In the genomic region with DNA sequence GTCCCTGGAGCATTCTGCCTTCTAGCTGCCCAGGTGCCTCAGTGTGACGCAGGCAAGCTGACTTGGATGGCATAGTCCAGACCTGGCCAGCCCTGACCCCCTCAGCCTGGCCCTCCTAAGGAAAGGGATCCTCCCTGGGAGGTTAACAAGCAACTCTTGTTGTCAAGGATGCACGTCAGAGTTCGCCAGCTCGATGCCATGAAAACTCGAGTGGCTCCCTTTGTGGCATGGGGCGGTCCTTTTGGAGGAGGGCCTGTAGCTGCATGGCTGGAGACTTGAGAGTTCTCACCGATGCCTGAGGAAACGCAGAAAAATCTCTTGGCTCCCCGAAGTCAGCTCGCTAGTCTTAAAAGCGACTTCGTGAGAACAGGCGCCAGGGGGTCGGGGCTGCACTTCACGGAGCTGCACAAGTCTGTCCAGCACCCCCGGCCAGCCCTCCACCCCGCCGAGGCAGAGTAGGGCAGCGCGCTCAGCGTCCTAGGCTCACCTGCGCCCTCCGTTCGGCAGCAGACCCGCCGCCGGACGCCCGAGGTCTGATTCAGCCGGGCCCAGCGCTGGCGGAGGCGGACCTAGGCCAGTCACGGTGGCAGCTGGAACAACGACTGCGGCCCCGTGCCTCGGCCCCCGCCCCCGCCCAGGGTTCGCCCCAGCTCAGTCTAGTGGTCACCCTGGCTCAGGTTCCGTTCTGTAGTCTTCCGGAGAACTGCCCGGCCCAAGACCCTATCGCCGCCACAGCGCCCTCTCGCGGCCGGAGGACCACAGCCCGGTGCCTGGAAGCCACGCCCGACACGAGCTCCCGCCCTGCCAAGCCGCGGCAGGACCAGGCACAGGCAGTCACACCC, we compare ENCODE assay signal across 8 mouse cellular contexts. TPM values are rescaled to one million over a fixed set of nuclear protein-coding genes. Genes with fewer than 3 reads are reported as not detected.
DNase-seq lines count a peak whose midpoint lies in the region; ATAC-seq and TF ChIP-seq lines count a peak whose summit lies in the region.

Gene Inpp5e (minus strand): TSS at position 689 of the 842 bp plus-strand sequence.

- ATAC-seq in forebrain, embryonic 12.5 days (ENCODE audit: low FRiP score) = peak; percentile 96
- ATAC-seq in heart, postnatal 0 days (ENCODE audit: insufficient read depth, low read depth) = peak; percentile 93
- peak; percentile 96 for ATAC-seq in liver, embryonic 16.5 days (ENCODE audit: low read depth)
- ATAC-seq in neural tube, embryonic 13.5 days (ENCODE audit: low read depth) = peak; percentile 97

- peaks cover 10 to 41% of the 10 kb centered on the region in 2 experiments for H3K4me1 ChIP-seq in CH12.LX (ENCODE audit: control insufficient read depth in 1 of 2, insufficient read depth in 2 of 2)
- H3K4me1 ChIP-seq in forebrain, embryonic 12.5 days = peaks cover 40% of the 10 kb centered on the region
- peaks cover 22% of the 10 kb centered on the region for H3K4me1 ChIP-seq in heart, postnatal 0 days (ENCODE audit: control insufficient read depth, insufficient read depth)
- H3K4me1 ChIP-seq in liver, embryonic 16.5 days (ENCODE audit: control insufficient read depth, low read depth, low read length) = peaks cover 23% of the 10 kb centered on the region
- peaks cover 46% of the 10 kb centered on the region for H3K4me1 ChIP-seq in neural tube, embryonic 13.5 days (replicated peaks)
- peaks cover 12% of the 10 kb centered on the region for H3K4me1 ChIP-seq in testis, adult 2 months (ENCODE audit: control insufficient read depth, insufficient read depth, low read length)

- peak; percentile 3 for TF ChIP-seq RAD21 in CH12.LX (IDR thresholded peaks at IDR 0.05; ENCODE audit: low read depth, low read length)

- DNase-seq in CH12.LX (ENCODE audit: extremely low read depth) = peak; percentile 89
- DNase-seq in c-Kit-positive CD71-positive TER-119-negative erythroid progenitor cells, embryonic 14.5 days (ENCODE audit: low read depth) = peak; percentile 92
- DNase-seq in heart, postnatal 0 days (ENCODE audit: low spot score) = peak; percentile 90
- peak; percentile 99 for DNase-seq in kidney, postnatal 4 days

- peak in 1 of 2 experiments; percentile 88; a peak in 2 of 4 replicates for TF ChIP-seq CTCF in CH12.LX (conservative IDR thresholded peaks at IDR 0.05 in 1 of 2, IDR thresholded peaks at IDR 0.05 in 1 of 2; ENCODE audit: low read depth in 2 of 2, low read length in 2 of 2)
- TF ChIP-seq CTCF in heart, postnatal 0 days (IDR thresholded peaks at IDR 0.05; ENCODE audit: low read depth) = peak; percentile 96
- TF ChIP-seq CTCF in testis, adult 2 months (IDR thresholded peaks at IDR 0.05; ENCODE audit: control insufficient read depth, insufficient read depth, insufficient replicate concordance, low read depth, low read length) = peak; percentile 95

- H3K27ac ChIP-seq in CH12.LX (ENCODE audit: insufficient read depth, low read depth) = no peak within 1 kb of the TSS
- peak within 1 kb of the TSS; percentile 66; the same call in 1 of the 2 replicates for H3K27ac ChIP-seq in forebrain, embryonic 12.5 days
- H3K27ac ChIP-seq in heart, postnatal 0 days (ENCODE audit: low read depth) = peak within 1 kb of the TSS; percentile 69
- peak within 1 kb of the TSS; percentile 57 for H3K27ac ChIP-seq in liver, embryonic 16.5 days (ENCODE audit: low read length)
- H3K27ac ChIP-seq in neural tube, embryonic 13.5 days (replicated peaks) = peak within 1 kb of the TSS; percentile 77
- peak within 1 kb of the TSS; percentile 2 for H3K27ac ChIP-seq in testis, adult 2 months (ENCODE audit: control insufficient read depth, insufficient read depth, low read depth, low read length)

- in situ Hi-C loops in CH12.LX (cut with MboI; ENCODE audit: low pct_ligation_motif_present, low pct_unique_long_range_greater_than_20kb, low sequenced_read_pairs) = loop anchor here (5.0 kb wide), 1 partner anchor 56 kb away; the partner anchor contains the start of gene Dnlz

- TF ChIP-seq EP300 in CH12.LX (IDR thresholded peaks at IDR 0.05; ENCODE audit: low read length) = no peak
- TF ChIP-seq EP300 in heart, postnatal 0 days (IDR thresholded peaks at IDR 0.05; ENCODE audit: low read depth) = peak; percentile 88

- dilution Hi-C loops in CH12.LX (cut with MboI; ENCODE audit: extremely low pct_ligation_motif_present, extremely low pct_unique_long_range_greater_than_20kb, low sequenced_read_pairs) = no loop called here

- peak within 1 kb of the TSS; percentile 74 for H3K9ac ChIP-seq in CH12.LX (ENCODE audit: insufficient read depth, low read depth)
- peak within 1 kb of the TSS; percentile 93 for H3K9ac ChIP-seq in forebrain, embryonic 12.5 days
- H3K9ac ChIP-seq in heart, postnatal 0 days (replicated peaks; ENCODE audit: low read depth, low read length) = peak within 1 kb of the TSS; percentile 83
- H3K9ac ChIP-seq in liver, embryonic 16.5 days (ENCODE audit: low read depth, low read length) = peak within 1 kb of the TSS; percentile 82
- peak within 1 kb of the TSS; percentile 93 for H3K9ac ChIP-seq in neural tube, embryonic 13.5 days

- no peaks in the 10 kb centered on the region for H3K79me2 ChIP-seq in CH12.LX (replicated peaks; ENCODE audit: control insufficient read depth, extremely low read depth, insufficient read depth, poor library complexity, severe bottlenecking)

- no peaks in the 10 kb centered on the region for H3K9me3 ChIP-seq in CH12.LX (replicated peaks; ENCODE audit: low read length)
- no peaks in the 10 kb centered on the region for H3K9me3 ChIP-seq in forebrain, embryonic 12.5 days
- H3K9me3 ChIP-seq in heart, postnatal 0 days (replicated peaks; ENCODE audit: control insufficient read depth, low read length) = no peaks in the 10 kb centered on the region
- H3K9me3 ChIP-seq in liver, embryonic 16.5 days (replicated peaks; ENCODE audit: control insufficient read depth, low read length) = no peaks in the 10 kb centered on the region
- no peaks in the 10 kb centered on the region for H3K9me3 ChIP-seq in neural tube, embryonic 13.5 days

- peak within 1 kb of the TSS; percentile 58 for H3K4me2 ChIP-seq in CH12.LX (ENCODE audit: insufficient read depth, low read depth, poor library complexity, severe bottlenecking)
- peak within 1 kb of the TSS; percentile 94 for H3K4me2 ChIP-seq in forebrain, embryonic 12.5 days
- peak within 1 kb of the TSS; percentile 80 for H3K4me2 ChIP-seq in heart, postnatal 0 days (ENCODE audit: low read depth, low read length)
- H3K4me2 ChIP-seq in liver, embryonic 16.5 days (ENCODE audit: low read depth, low read length) = peak within 1 kb of the TSS; percentile 89
- H3K4me2 ChIP-seq in neural tube, embryonic 13.5 days = peak within 1 kb of the TSS; percentile 99

- no peaks in the 10 kb centered on the region for H3K27me3 ChIP-seq in CH12.LX (replicated peaks)
- no peaks in the 10 kb centered on the region for H3K27me3 ChIP-seq in forebrain, embryonic 12.5 days
- H3K27me3 ChIP-seq in heart, postnatal 0 days (ENCODE audit: control insufficient read depth, insufficient read depth, low read length) = no peaks in the 10 kb centered on the region
- no peaks in the 10 kb centered on the region for H3K27me3 ChIP-seq in liver, embryonic 16.5 days (ENCODE audit: control insufficient read depth, insufficient read depth, low read depth, low read length)
- no peaks in the 10 kb centered on the region for H3K27me3 ChIP-seq in neural tube, embryonic 13.5 days
- H3K27me3 ChIP-seq in testis, adult 2 months (ENCODE audit: control insufficient read depth, insufficient read depth, low read length) = no peaks in the 10 kb centered on the region

- under 1% methylated on average over 57 of the region's 57 CpGs for WGBS in forebrain, embryonic 12.5 days
- WGBS in heart, postnatal 0 days = under 1% methylated on average over 49 of the region's 57 CpGs
- under 1% methylated on average over 57 of the region's 57 CpGs for WGBS in liver, embryonic 16.5 days (ENCODE audit: insufficient replicate concordance)
- WGBS in neural tube, embryonic 13.5 days = under 1% methylated on average over 57 of the region's 57 CpGs

- H3K36me3 ChIP-seq in CH12.LX (replicated peaks in 1 of 2; ENCODE audit: control insufficient read depth in 1 of 2, insufficient read depth in 1 of 2, low read length in 1 of 2) = peaks cover 31 to 74% of the 10 kb centered on the region in 2 experiments
- peaks cover 49% of the 10 kb centered on the region for H3K36me3 ChIP-seq in forebrain, embryonic 12.5 days (replicated peaks)
- H3K36me3 ChIP-seq in heart, postnatal 0 days (replicated peaks; ENCODE audit: control insufficient read depth, insufficient read depth, low read length) = peaks cover 34% of the 10 kb centered on the region
- peaks cover 9% of the 10 kb centered on the region for H3K36me3 ChIP-seq in liver, embryonic 16.5 days (ENCODE audit: control insufficient read depth, insufficient read depth)
- peaks cover 43% of the 10 kb centered on the region for H3K36me3 ChIP-seq in neural tube, embryonic 13.5 days
- no peaks in the 10 kb centered on the region for H3K36me3 ChIP-seq in testis, adult 2 months (ENCODE audit: control insufficient read depth, insufficient read depth, low read length)

- peak within 1 kb of the TSS; percentile 59 to 82 (median 79) for H3K4me3 ChIP-seq in CH12.LX (replicated peaks in 1 of 3; ENCODE audit: low read depth in 2 of 3, low read length in 2 of 3, poor library complexity in 1 of 3)
- peak within 1 kb of the TSS; percentile 96 for H3K4me3 ChIP-seq in forebrain, embryonic 12.5 days (replicated peaks)
- H3K4me3 ChIP-seq in heart, postnatal 0 days (ENCODE audit: low read depth, low read length) = peak within 1 kb of the TSS; percentile 71
- H3K4me3 ChIP-seq in liver, embryonic 16.5 days (ENCODE audit: low read depth, low read length) = peak within 1 kb of the TSS; percentile 75
- H3K4me3 ChIP-seq in neural tube, embryonic 13.5 days = peak within 1 kb of the TSS; percentile 94
- peak within 1 kb of the TSS; percentile 64 for H3K4me3 ChIP-seq in testis, adult 2 months (ENCODE audit: control insufficient read depth, low read depth, low read length)

- TF ChIP-seq POLR2A in CH12.LX (IDR thresholded peaks at IDR 0.05; ENCODE audit: low read depth, low read length) = peak; percentile 69
- TF ChIP-seq POLR2A in testis, adult 2 months (IDR thresholded peaks at IDR 0.05; ENCODE audit: control insufficient read depth, low read depth, low read length) = peak; percentile 53

TF ChIP-seq in CH12.LX, 34 proteins besides CTCF, POLR2A, EP300 and RAD21 (continues in another document):
- TF ChIP-seq MYC (IDR thresholded peaks at IDR 0.05; ENCODE audit: low read depth, low read length) (no peak), JUND (conservative IDR thresholded peaks at IDR 0.05; ENCODE audit: low read depth, low read length) (no peak)

RNA-seq across cellular contexts. Expression of gene Inpp5e, which starts in this region (rescaled TPM):
- total RNA-seq in CH12.LX (2012; rRNA removed) = 9.6 and 12.1 TPM in 2 replicates
- 4.8 and 5.2 TPM in 2 replicates for total RNA-seq in CH12.LX (2014; rRNA removed)
- 10.2 and 13.4 TPM in 2 replicates for polyA plus RNA-seq in CH12.LX (2012; ENCODE audit: insufficient read length, low read depth)
- polyA plus RNA-seq in forebrain, embryonic 12.5 days (2016; fragmentation: Nextera tagmentation; extraction: Ambion mirVana) = 29.2 and 30.6 TPM in 2 replicates
- 16.7 and 22.0 TPM in 2 replicates for total RNA-seq in heart, postnatal 0 days (2014; rRNA removed; ENCODE audit: low replicate concordance)
- polyA plus RNA-seq in heart, postnatal 0 days (2015; fragmentation: Nextera tagmentation; extraction: Ambion mirVana) = 10.2 and 11.0 TPM in 2 replicates
- polyA plus RNA-seq in liver, embryonic 16.5 days (2015; fragmentation: Nextera tagmentation; extraction: Ambion mirVana) = 5.2 and 5.8 TPM in 2 replicates
- polyA plus RNA-seq in neural tube, embryonic 13.5 days (2015; fragmentation: Nextera tagmentation; extraction: Ambion mirVana) = 24.6 and 25.5 TPM in 2 replicates
- 67.3 and 71.0 TPM in 2 replicates for polyA plus RNA-seq in testis, adult 2 months (2012; rRNA removed)
